Mouse (Mus musculus) hindbrain, embryonic 16.5 days (tissue): ENCODE data around the gene Trak1. TPM values are rescaled to one million over a fixed set of nuclear protein-coding genes. Genes with fewer than 3 reads are reported as not detected.

Source experiments
- ATAC-seq: fragments of 200-750 bp; cut with Nextera tagmentation; 2 replicates; pipeline ENCODE4 v1.8.0; 2017; ENCODE audit warnings: moderate TSS enrichment, moderate library complexity
- H3K27ac ChIP-seq: fragments of 300-500 bp; sonication (generic); 2 replicates; pipeline ENCODE4 v1.5.1; 2014; ENCODE audit warnings: low read depth, mild to moderate bottlenecking, control low read depth, low read length, moderate library complexity
- H3K27me3 ChIP-seq: fragments of 300-500 bp; sonication (generic); replicated peaks from 2 replicates; pipeline ENCODE4 v1.6.1; 2014; ENCODE audit warnings: low read length; ENCODE audit not compliant: control insufficient read depth, insufficient read depth
- H3K36me3 ChIP-seq: fragments of 300-500 bp; sonication (generic); 2 replicates; pipeline ENCODE4 v1.6.1; 2014; ENCODE audit warnings: mild to moderate bottlenecking, low read length, moderate library complexity, mixed read lengths; ENCODE audit not compliant: control insufficient read depth, insufficient read depth
- H3K4me1 ChIP-seq: fragments of 300-500 bp; sonication (generic); 2 replicates; pipeline ENCODE4 v1.6.1; 2014; ENCODE audit warnings: low read depth, low read length; ENCODE audit not compliant: control insufficient read depth, insufficient read depth
- H3K4me2 ChIP-seq: fragments of 300-500 bp; sonication (generic); 2 replicates; pipeline ENCODE4 v1.6.1; 2014; ENCODE audit warnings: mild to moderate bottlenecking, low read length, control low read depth, moderate library complexity
- H3K4me3 ChIP-seq: fragments of 300-500 bp; sonication (generic); 2 replicates; pipeline ENCODE4 v1.5.1; 2014; ENCODE audit warnings: mild to moderate bottlenecking, low read length, control low read depth, moderate library complexity
- H3K9ac ChIP-seq: fragments of 300-500 bp; sonication (generic); 2 replicates; pipeline ENCODE4 v1.6.1; 2014; ENCODE audit warnings: low read depth, mild to moderate bottlenecking, control low read depth, low read length, moderate library complexity
- H3K9me3 ChIP-seq: fragments of 300-500 bp; sonication (generic); 2 replicates; pipeline ENCODE4 v1.6.1; 2014; ENCODE audit warnings: mild to moderate bottlenecking, low read length, moderate library complexity; ENCODE audit not compliant: control insufficient read depth
- WGBS: fragments of 180-500 bp; shearing (Covaris S2); extraction: QIAGEN DNeasy Blood & Tissue Kit; methylation state at CpG from one replicate; pipeline ENCODE4 v1.1.7; 2014; 5-methylcytosine and 5-hydroxymethylcytosine counted together
- polyA plus RNA-seq: library from polyadenylated mRNA; unstranded; fragments of >200 nt; fragmentation: Nextera tagmentation; extraction: Ambion mirVana; gene quantifications from 2 replicates; pipeline ENCODE4 v1.2.1, GENCODE M21; 2015

Gene Trak1
- polyA plus RNA-seq, 1 experiment from 2014 or later: 57.8 TPM

DNA sequence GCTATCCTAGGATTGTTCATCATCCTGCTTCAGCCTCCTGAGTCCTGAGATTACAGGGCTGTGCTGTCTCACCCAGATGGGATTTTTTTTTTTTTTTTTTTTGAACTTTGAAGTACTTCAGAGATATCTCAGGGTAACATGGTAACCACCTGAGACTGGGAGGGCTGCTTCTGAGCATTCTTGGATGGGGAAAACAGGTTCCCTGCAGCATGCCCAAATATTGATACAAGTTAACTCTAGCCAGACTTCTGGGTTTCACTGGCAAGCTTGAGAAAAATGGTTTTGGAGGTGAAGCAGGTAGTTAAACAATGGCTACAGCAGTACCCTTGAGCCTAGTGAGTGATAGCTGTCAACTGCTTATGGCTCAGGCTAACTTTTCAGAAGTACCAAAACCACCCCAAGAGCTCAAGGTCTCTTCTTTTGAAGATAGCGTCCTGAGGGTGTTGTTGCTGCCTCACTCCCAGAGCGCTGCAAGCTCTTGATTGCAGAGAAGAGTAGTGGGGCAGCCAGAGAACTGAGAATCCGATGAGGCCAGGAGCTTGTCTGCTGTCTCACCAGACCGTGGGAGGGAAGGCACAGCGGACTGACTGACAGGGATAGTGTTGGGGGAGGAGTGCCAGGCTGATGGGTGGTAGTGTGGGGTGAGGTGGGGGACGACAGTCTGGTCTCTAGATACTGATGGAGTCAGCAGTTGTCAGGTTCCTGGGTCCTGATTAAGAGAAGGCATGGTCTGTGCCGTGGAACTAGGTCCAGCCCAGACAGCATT is 119.8 kb downstream of the Trak1 start:
- no peaks in the 10 kb centered on the region for H3K9me3 ChIP-seq
- no peak for ATAC-seq
- H3K9ac ChIP-seq: no peak overlapping the region
- no peak overlapping the region for H3K27ac ChIP-seq
- H3K4me3 ChIP-seq: no peak overlapping the region
- no peaks in the 10 kb centered on the region for H3K27me3 ChIP-seq
- peaks cover 6% of the 10 kb centered on the region for H3K36me3 ChIP-seq
- 78% methylated on average over 7 of the region's 7 CpGs for WGBS
- H3K4me2 ChIP-seq: no peak overlapping the region
- H3K4me1 ChIP-seq: peaks cover 11% of the 10 kb centered on the region; the same call in 1 of the 2 replicates

DNA sequence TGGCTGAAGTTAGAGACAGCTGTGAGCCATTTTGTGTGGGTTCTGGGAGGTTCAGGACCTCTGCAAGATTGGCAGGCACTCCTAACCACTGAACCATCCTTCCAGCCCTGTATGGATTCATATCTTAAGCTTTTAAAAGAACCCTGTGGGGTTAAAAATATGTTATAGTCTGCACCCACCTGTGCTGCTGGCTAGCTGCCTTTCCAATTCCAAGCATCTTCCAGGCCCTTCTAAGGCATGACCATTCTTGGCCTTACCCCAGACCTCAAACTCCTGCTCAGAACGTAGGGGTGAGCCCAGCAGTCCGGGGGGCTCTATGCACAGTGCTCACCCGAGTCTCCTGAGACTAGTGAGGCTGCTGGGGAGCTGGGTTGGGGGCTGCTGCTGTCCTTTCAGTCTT is 121.7 kb downstream of the Trak1 start:
- Histone ChIP-seq H3K27ac (no peak overlapping the region), H3K4me1 (peaks cover 11% of the 10 kb centered on the region; the same call in 1 of the 2 replicates), H3K4me3 (no peak overlapping the region), H3K9ac (no peak overlapping the region), H3K4me2 (no peak overlapping the region), H3K27me3 (no peaks in the 10 kb centered on the region), H3K9me3 (no peaks in the 10 kb centered on the region), H3K36me3 (no peaks in the 10 kb centered on the region)
- 85% methylated on average over 3 of the region's 3 CpGs for WGBS
- no peak for ATAC-seq

GRCm38 (mm10) chr9:121419573-121419972 is 122.3 kb downstream of the Trak1 start:
- Histone ChIP-seq H3K27ac (no peak overlapping the region), H3K4me3 (no peak overlapping the region), H3K9me3 (no peaks in the 10 kb centered on the region), H3K9ac (no peak overlapping the region), H3K4me2 (no peak overlapping the region), H3K4me1 (peaks cover 11% of the 10 kb centered on the region; the same call in 1 of the 2 replicates), H3K36me3 (no peaks in the 10 kb centered on the region), H3K27me3 (no peaks in the 10 kb centered on the region)
- WGBS: 92% methylated on average over 7 of the region's 7 CpGs
- no peak for ATAC-seq

DNA sequence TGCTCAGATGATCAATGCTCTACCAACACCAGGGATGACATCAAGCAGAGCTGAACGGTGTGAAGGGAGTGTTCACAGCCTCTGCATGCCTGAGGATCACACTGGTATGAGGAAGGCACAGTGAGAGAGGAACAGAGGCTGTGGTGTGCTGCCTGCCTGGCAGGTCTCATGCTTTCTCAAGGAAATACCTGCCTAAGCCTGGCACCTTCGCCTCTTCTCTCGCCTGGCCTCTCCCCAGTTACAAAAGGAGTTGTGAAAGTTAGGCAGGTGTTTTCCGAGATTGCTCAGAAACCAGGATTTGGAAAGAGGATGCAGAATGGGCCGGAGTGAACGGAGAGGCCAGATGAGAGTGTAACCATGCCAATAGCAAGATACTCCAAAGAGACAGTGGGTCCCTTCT is 123.5 kb downstream of the Trak1 start:
- Histone ChIP-seq H3K9ac (no peak overlapping the region), H3K36me3 (no peaks in the 10 kb centered on the region), H3K4me3 (no peak overlapping the region), H3K27ac (no peak overlapping the region), H3K4me1 (peaks cover 4% of the 10 kb centered on the region; the same call in 1 of the 2 replicates), H3K27me3 (no peaks in the 10 kb centered on the region), H3K4me2 (no peak overlapping the region), H3K9me3 (no peaks in the 10 kb centered on the region)
- ATAC-seq: no peak
- WGBS: 91% methylated on average over 6 of the region's 6 CpGs

DNA sequence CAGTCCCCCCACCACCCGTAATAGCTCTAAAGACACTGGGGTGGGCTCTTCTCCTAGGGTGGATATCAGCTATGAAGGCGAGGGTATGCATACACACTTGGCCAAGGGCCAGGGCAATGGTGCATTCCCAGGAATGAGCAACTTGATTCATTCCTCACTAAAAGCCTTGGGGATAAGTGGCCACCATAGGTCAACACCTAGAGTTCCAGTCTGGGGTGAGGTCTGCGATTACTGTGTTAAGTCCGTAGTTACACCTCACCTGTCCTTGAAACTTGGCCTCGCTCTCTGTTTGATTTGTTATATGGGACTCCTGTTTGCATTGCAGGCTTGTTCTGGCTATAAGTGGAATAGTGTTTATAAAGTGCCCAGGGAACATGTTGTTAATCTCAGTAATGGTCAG is 125.1 kb downstream of the Trak1 start:
- Histone ChIP-seq H3K36me3 (no peaks in the 10 kb centered on the region), H3K27me3 (no peaks in the 10 kb centered on the region), H3K4me3 (no peak overlapping the region), H3K9me3 (no peaks in the 10 kb centered on the region), H3K4me2 (no peak overlapping the region), H3K27ac (no peak overlapping the region), H3K9ac (no peak overlapping the region), H3K4me1 (no peaks in the 10 kb centered on the region; the same call in 1 of the 2 replicates)
- 85% methylated on average over 5 of the region's 5 CpGs for WGBS
- ATAC-seq: no peak

GRCm38 (mm10) chr9:121423621-121424020 is 126.3 kb downstream of the Trak1 start:
- no peak overlapping the region for H3K4me3 ChIP-seq
- no peak for ATAC-seq
- no peaks in the 10 kb centered on the region; the same call in 1 of the 2 replicates for H3K4me1 ChIP-seq
- no peaks in the 10 kb centered on the region for H3K36me3 ChIP-seq
- H3K27me3 ChIP-seq: no peaks in the 10 kb centered on the region
- no peak overlapping the region for H3K4me2 ChIP-seq
- WGBS: 81% methylated on average over 6 of the region's 6 CpGs
- H3K9ac ChIP-seq: no peak overlapping the region
- no peak overlapping the region for H3K27ac ChIP-seq
- no peaks in the 10 kb centered on the region for H3K9me3 ChIP-seq

DNA sequence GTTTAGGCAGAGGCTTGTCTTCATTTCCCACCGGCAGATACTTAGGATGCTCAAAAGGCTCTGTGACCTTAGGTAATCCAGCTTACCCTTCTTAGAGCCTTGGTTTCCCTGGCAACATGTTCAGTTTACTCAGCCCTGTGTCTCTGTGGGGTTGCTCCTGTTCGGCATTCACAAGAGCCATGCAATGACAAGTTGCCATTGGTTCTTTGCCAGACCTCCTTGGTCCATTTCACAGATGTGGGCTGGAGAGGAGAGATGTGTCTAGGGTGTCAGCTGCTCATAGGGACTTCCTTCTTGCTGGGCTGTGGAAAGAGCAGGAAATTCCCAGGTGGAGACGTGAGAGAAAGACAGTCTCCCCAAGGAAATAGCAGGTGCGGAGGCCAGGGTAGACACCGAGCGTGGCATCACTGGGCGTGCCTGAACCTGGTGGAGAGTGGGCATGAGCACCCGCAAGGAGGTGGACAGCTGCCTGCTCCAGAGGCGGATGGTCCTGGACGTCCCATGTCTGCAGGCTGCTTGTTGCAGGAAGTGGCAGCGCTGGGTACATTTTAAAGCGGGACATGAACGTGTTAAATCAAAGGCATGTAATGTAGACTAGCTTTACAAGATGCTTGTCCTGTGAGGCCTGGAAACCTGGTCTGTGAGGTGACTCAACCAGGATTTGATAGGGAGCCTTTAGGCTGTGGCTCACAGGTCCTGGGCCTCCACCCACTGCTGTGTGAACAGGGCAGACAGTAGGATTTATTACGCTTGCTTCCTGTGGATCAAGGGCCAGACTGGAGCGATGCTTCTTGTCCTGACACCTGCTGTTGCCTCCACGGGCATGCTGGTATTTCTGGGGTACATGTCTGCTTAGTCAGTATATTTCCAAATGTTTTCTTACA is 127.2 kb downstream of the Trak1 start:
- WGBS: 77% methylated on average over 16 of the region's 16 CpGs
- ATAC-seq: no peak

DNA sequence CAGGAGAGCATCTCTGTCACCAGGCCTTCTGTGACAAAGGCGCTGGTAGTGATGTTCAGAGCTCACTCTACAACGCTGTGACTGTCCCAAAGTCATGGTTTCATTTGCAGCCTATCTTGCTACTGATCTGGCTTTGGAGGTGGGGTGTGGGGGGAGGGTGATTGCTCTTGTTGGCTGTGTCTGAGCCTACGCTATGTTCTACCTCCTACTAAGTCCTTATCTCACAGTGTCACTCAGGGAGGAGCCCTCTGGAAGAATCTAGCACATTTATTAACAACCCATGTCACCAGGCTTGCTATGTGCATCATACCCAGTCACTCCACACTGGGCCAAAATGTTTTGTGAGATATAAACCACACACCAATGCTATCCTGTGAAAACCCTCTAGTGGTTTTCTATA is 129.1 kb downstream of the Trak1 start:
- Histone ChIP-seq H3K4me3 (no peak overlapping the region), H3K36me3 (no peaks in the 10 kb centered on the region), H3K4me2 (no peak overlapping the region), H3K27me3 (no peaks in the 10 kb centered on the region), H3K9ac (no peak overlapping the region), H3K27ac (no peak overlapping the region), H3K9me3 (no peaks in the 10 kb centered on the region), H3K4me1 (peaks cover 12% of the 10 kb centered on the region)
- ATAC-seq: 0 out of 2 replicates have a peak, but pooled peaks have one; percentile 6
- WGBS: 80% methylated on average over 3 of the region's 3 CpGs

More for the DNA sequence above, 127.2 kb downstream of the Trak1 start:
- H3K4me3 ChIP-seq: no peak overlapping the region
- H3K4me1 ChIP-seq: peaks cover 1% of the 10 kb centered on the region
- H3K9me3 ChIP-seq: no peaks in the 10 kb centered on the region
- H3K27ac ChIP-seq: no peak overlapping the region
- no peaks in the 10 kb centered on the region for H3K27me3 ChIP-seq
- no peak overlapping the region for H3K9ac ChIP-seq
- no peak overlapping the region for H3K4me2 ChIP-seq
- no peaks in the 10 kb centered on the region for H3K36me3 ChIP-seq

GRCm38 (mm10) chr9:121426902-121427301 is 129.6 kb downstream of the Trak1 start:
- Histone ChIP-seq H3K4me1 (peaks cover 12% of the 10 kb centered on the region), H3K4me2 (no peak overlapping the region), H3K9me3 (no peaks in the 10 kb centered on the region), H3K27me3 (no peaks in the 10 kb centered on the region), H3K4me3 (no peak overlapping the region), H3K27ac (no peak overlapping the region), H3K9ac (no peak overlapping the region), H3K36me3 (no peaks in the 10 kb centered on the region)
- 83% methylated on average over 5 of the region's 5 CpGs for WGBS
- ATAC-seq: no peak
